Mouse (Mus musculus) MEL (cell line): Measurements from ENCODE around the gene Ilf3.

Experiments used
- CTCF ChIP-seq, 3 experiments: IDR thresholded peaks in 2 of 3; conservative IDR thresholded peaks in 1 of 3; 2 replicates each; pipeline ENCODE4 v1.5.1; 2011 to 2012; ENCODE audit warnings: low read length in 3 of 3, low read depth in 2 of 3, mild to moderate bottlenecking in 2 of 3, improper control_type of control experiment in 1 of 3, inconsistent platforms in 1 of 3, mixed read lengths in 1 of 3, moderate library complexity in 1 of 3; ENCODE audit not compliant: control insufficient read depth in 1 of 3, insufficient read depth in 1 of 3, poor library complexity in 1 of 3, severe bottlenecking in 1 of 3
- ELF1 ChIP-seq: IDR thresholded peaks from 2 replicates; pipeline ENCODE4 v1.6.1; 2014; ENCODE audit warnings: low read depth, mild to moderate bottlenecking, inconsistent platforms, low read length, improper control_type of control experiment, moderate library complexity
- EP300 ChIP-seq, 2 experiments: IDR thresholded peaks; 2 replicates each; pipeline ENCODE4 v1.6.1; 2011; ENCODE audit warnings: improper control_type of control experiment in 2 of 2, low read length in 2 of 2, low read depth in 1 of 2, mild to moderate bottlenecking in 1 of 2
- ETS1 ChIP-seq: IDR thresholded peaks from 2 replicates; pipeline ENCODE4 v1.6.1; 2012; ENCODE audit warnings: low read depth, mild to moderate bottlenecking, inconsistent platforms, low read length, improper control_type of control experiment, moderate library complexity
- KAT2A ChIP-seq: conservative IDR thresholded peaks from 2 replicates; pipeline ENCODE4 v1.6.1; 2012; ENCODE audit warnings: low read depth, low read length, improper control_type of control experiment, inconsistent platforms
- MAX ChIP-seq: IDR thresholded peaks from 2 replicates; pipeline ENCODE4 v1.6.1; 2011; ENCODE audit warnings: low read length, improper control_type of control experiment
- MEF2A ChIP-seq: IDR thresholded peaks from 2 replicates; pipeline ENCODE4 v1.6.1; 2014; ENCODE audit warnings: low read depth, mild to moderate bottlenecking, inconsistent platforms, low read length, improper control_type of control experiment; ENCODE audit not compliant: poor library complexity, insufficient replicate concordance, severe bottlenecking; ENCODE audit errors: extremely low read depth
- MYB ChIP-seq: IDR thresholded peaks from 2 replicates; pipeline ENCODE4 v1.6.1; 2011; ENCODE audit warnings: mild to moderate bottlenecking, low read depth, low read length, improper control_type of control experiment
- POLR2A ChIP-seq, 2 experiments: IDR thresholded peaks; 2 replicates each; pipeline ENCODE4 v1.6.1; 2011 to 2012; ENCODE audit warnings: low read length in 2 of 2, mild to moderate bottlenecking in 2 of 2, control low read depth in 1 of 2, improper control_type of control experiment in 1 of 2, low read depth in 1 of 2, moderate library complexity in 1 of 2; ENCODE audit not compliant: control insufficient read depth in 1 of 2, insufficient read depth in 1 of 2, poor library complexity in 1 of 2
- POLR2AphosphoS2 ChIP-seq: IDR thresholded peaks from 2 replicates; pipeline ENCODE4 v1.6.1; 2011; ENCODE audit warnings: low read length, improper control_type of control experiment
- ZKSCAN1 ChIP-seq: IDR thresholded peaks from 2 replicates; pipeline ENCODE4 v1.6.1; 2012; ENCODE audit warnings: low read depth, mild to moderate bottlenecking, inconsistent platforms, low read length, improper control_type of control experiment, moderate library complexity

DNA sequence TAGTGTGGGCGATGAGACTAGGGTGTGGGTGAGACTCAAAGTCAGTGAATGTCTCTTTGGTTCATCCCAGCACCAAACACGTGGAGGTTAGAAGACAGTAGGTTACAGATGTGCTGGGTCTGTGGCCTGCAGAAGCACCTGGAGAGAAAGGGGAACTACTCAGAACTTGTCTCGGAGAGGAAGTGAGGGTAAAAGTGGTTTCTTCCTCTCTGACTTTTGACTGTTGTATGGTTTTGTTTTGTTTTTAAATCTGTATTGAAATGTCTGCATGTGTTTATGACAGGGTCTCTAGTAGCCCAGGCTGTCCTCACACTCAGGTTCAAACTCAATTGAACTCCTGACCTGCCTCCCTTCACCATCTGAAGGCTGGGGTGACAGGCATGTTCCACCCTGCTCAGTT is 39.6 kb upstream of the Ilf3 start:
- TF ChIP-seq POLR2AphosphoS2 (no peak), CTCF (IDR thresholded peaks at IDR 0.05 in 2 of 3, conservative IDR thresholded peaks at IDR 0.05 in 1 of 3; ENCODE audit: control insufficient read depth in 1 of 3, insufficient read depth in 1 of 3, low read depth in 2 of 3, low read length in 3 of 3, poor library complexity in 1 of 3, severe bottlenecking in 1 of 3) (no peak), MEF2A (no peak), POLR2A (IDR thresholded peaks at IDR 0.05; ENCODE audit: control insufficient read depth in 1 of 2, insufficient read depth in 1 of 2, low read depth in 1 of 2, low read length in 2 of 2, poor library complexity in 1 of 2) (peak in 1 of 2 experiments; percentile 35; a peak in 1 of 4 replicates), EP300 (IDR thresholded peaks at IDR 0.05; ENCODE audit: low read depth in 1 of 2, low read length in 2 of 2) (peak; percentile 70 to 93), KAT2A (no peak), MAX (peak; percentile 98), ETS1 (peak; percentile 83), MYB (no peak), ELF1 (no peak), ZKSCAN1 (peak; percentile 81; the same call in 1 of the 2 replicates)
